Mouse (Mus musculus) stomach, postnatal 0 days (tissue): ENCODE results near the gene Dgki.

Experiments used
- CTCF ChIP-seq: IDR thresholded peaks from 2 replicates; pipeline ENCODE4 v1.5.1; 2016; ENCODE audit warnings: antibody characterized with exemption, low read depth, mild to moderate bottlenecking, moderate library complexity
- EP300 ChIP-seq: optimal IDR thresholded peaks from 2 replicates; pipeline ENCODE3; 2016; ENCODE audit warnings: antibody characterized with exemption

GRCm38 (mm10) chr6:37252536-37252935, 47.4 kb downstream of the Dgki start:
- TF ChIP-seq CTCF (no peak), EP300 (no peak)
